23 mouse cellular contexts compared by ENCODE assay signal in genomic region chr13:30576819-30577218, GRCm38 (mm10). TPM values are rescaled to one million over a fixed set of nuclear protein-coding genes. Genes with fewer than 3 reads are reported as not detected.
DNase-seq lines count a peak whose midpoint lies in the region; ATAC-seq and TF ChIP-seq lines count a peak whose summit lies in the region.
"Had no signal": no experiment of that assay in that cellular context is flagged by ENCODE, and none has a peak within 500 bp of the region (broad histone marks: within the 10 kb centered on the region; RNA-seq: fewer than 3 reads in every experiment).

No protein-coding gene starts in this region.

- H3K4me3 ChIP-seq in lung, postnatal 0 days (ENCODE audit: low read depth, low read length), result no peak overlapping the region
- H3K4me3 ChIP-seq in cerebellum, adult 2 months (replicated peaks; ENCODE audit: insufficient read depth, low read depth, low read length), result no peak overlapping the region
- H3K4me3 ChIP-seq: embryonic facial prominence, embryonic 12.5 days; embryonic facial prominence, embryonic 15.5 days; gastrocnemius, adult 2 months; heart, adult 2 months; heart, embryonic 10.5 days; hindbrain, embryonic 12.5 days; hindbrain, embryonic 15.5 days had no signal

- no peaks in the 10 kb centered on the region for H3K36me3 ChIP-seq in lung, postnatal 0 days (ENCODE audit: insufficient read depth, low read length)
- H3K36me3 ChIP-seq: embryonic facial prominence, embryonic 12.5 days; embryonic facial prominence, embryonic 15.5 days; heart, embryonic 10.5 days; hindbrain, embryonic 12.5 days; hindbrain, embryonic 15.5 days had no signal

- DNase-seq in lung, postnatal 25 days (ENCODE audit: low spot score), result peak; percentile 30
- DNase-seq in lung, postnatal 0 days (ENCODE audit: low spot score), result no peak
- no peak for DNase-seq in cerebellum, adult 2 months
- DNase-seq in kidney, adult 9 months, result no peak
- DNase-seq in gastrocnemius, postnatal 25 days, result no peak
- DNase-seq: adrenal gland, adult 2 months; adrenal gland, postnatal 14 days; cerebellum, adult 11 months; cerebellum, adult 9-10 months; cerebellum, postnatal 14 days; forebrain, postnatal 0 days; gastrocnemius, adult 2 months; gastrocnemius, postnatal 14 days; heart, adult 2 months had no signal

- no peak for ATAC-seq in lung, postnatal 0 days
- peak; percentile 54 for ATAC-seq in common myeloid progenitor, adult 5-6 weeks (replicated peaks; ENCODE audit: low read depth, poor library complexity, severe bottlenecking)
- peak; percentile 76 for ATAC-seq in megakaryocyte progenitor cell, adult 5-6 weeks (replicated peaks; ENCODE audit: poor library complexity)
- ATAC-seq: CD4-positive, CD25-positive, alpha-beta regulatory T cell, adult 4 months; forebrain, embryonic 14.5 days; forebrain, postnatal 0 days had no signal

- no peak for TF ChIP-seq CTCF in lung, postnatal 0 days (IDR thresholded peaks at IDR 0.05)
- TF ChIP-seq CTCF in cerebellum, adult 2 months (IDR thresholded peaks at IDR 0.05; ENCODE audit: borderline replicate concordance, insufficient read depth, low read depth, low read length), result no peak

- no peak overlapping the region for H3K9ac ChIP-seq in lung, postnatal 0 days (replicated peaks; ENCODE audit: low read depth)
- H3K9ac ChIP-seq: embryonic facial prominence, embryonic 12.5 days; embryonic facial prominence, embryonic 15.5 days; forebrain, postnatal 0 days; hindbrain, embryonic 12.5 days; hindbrain, embryonic 15.5 days had no signal

- H3K27ac ChIP-seq in lung, postnatal 0 days (ENCODE audit: low read length), result no peak overlapping the region
- no peak overlapping the region for H3K27ac ChIP-seq in cerebellum, adult 2 months (ENCODE audit: insufficient read depth, low read length)
- H3K27ac ChIP-seq: embryonic facial prominence, embryonic 12.5 days; embryonic facial prominence, embryonic 15.5 days; gastrocnemius, adult 2 months; heart, adult 2 months; heart, embryonic 10.5 days; hindbrain, embryonic 12.5 days; hindbrain, embryonic 15.5 days had no signal

- WGBS in lung, postnatal 0 days, result 61% methylated on average over 2 of the region's 2 CpGs
- 62% methylated on average over 2 of the region's 2 CpGs for WGBS in cerebellum, adult 2 months

- no peak overlapping the region for H3K4me2 ChIP-seq in lung, postnatal 0 days (replicated peaks; ENCODE audit: low read depth, low read length)
- H3K4me2 ChIP-seq: embryonic facial prominence, embryonic 12.5 days; embryonic facial prominence, embryonic 15.5 days; hindbrain, embryonic 12.5 days; hindbrain, embryonic 15.5 days had no signal

- no peaks in the 10 kb centered on the region for H3K4me1 ChIP-seq in lung, postnatal 0 days (ENCODE audit: insufficient read depth, low read depth, low read length)
- no peaks in the 10 kb centered on the region for H3K4me1 ChIP-seq in cerebellum, adult 2 months (ENCODE audit: control insufficient read depth, insufficient read depth, low read length)
- H3K4me1 ChIP-seq: embryonic facial prominence, embryonic 12.5 days; embryonic facial prominence, embryonic 15.5 days; heart, embryonic 10.5 days; hindbrain, embryonic 12.5 days; hindbrain, embryonic 15.5 days had no signal

- no peaks in the 10 kb centered on the region for H3K27me3 ChIP-seq in lung, postnatal 0 days (replicated peaks; ENCODE audit: insufficient read depth, low read length)
- no peaks in the 10 kb centered on the region for H3K27me3 ChIP-seq in cerebellum, adult 2 months (ENCODE audit: control insufficient read depth, insufficient read depth, low read length)
- H3K27me3 ChIP-seq: embryonic facial prominence, embryonic 12.5 days; embryonic facial prominence, embryonic 15.5 days; hindbrain, embryonic 12.5 days; hindbrain, embryonic 15.5 days had no signal

- no peak for TF ChIP-seq POLR2A in cerebellum, adult 2 months (IDR thresholded peaks at IDR 0.05; ENCODE audit: borderline replicate concordance, insufficient read depth, low read length)

- H3K9me3 ChIP-seq in lung, postnatal 0 days (ENCODE audit: low read length), result 0 out of 2 replicates have a peak, but pooled peaks cover 4% of the 10 kb centered on the region
- H3K9me3 ChIP-seq: embryonic facial prominence, embryonic 12.5 days; embryonic facial prominence, embryonic 15.5 days; heart, embryonic 10.5 days; hindbrain, embryonic 12.5 days; hindbrain, embryonic 15.5 days had no signal

- no peak for TF ChIP-seq EP300 in lung, postnatal 0 days (IDR thresholded peaks at IDR 0.05)

RNA-seq across cellular contexts. Expression of gene Uqcrfs1, which starts 31.7 kb away (rescaled TPM):
- polyA plus RNA-seq in lung, postnatal 0 days (2015; fragmentation: Nextera tagmentation; extraction: Ambion mirVana), result 169 and 179 TPM in 2 replicates
- 92.1 and 118 TPM in 2 replicates for total RNA-seq in common myeloid progenitor, adult 5-6 weeks (2017)
- total RNA-seq in megakaryocyte progenitor cell, adult 5-6 weeks (2015), result 196 and 211 TPM in 2 replicates
- total RNA-seq in megakaryocyte progenitor cell, adult 5-6 weeks (2017), result 112 and 114 TPM in 2 replicates
- 229 and 242 TPM in 2 replicates for polyA plus RNA-seq in cerebellum, adult 2 months (2012; rRNA removed)
- total RNA-seq in gastrocnemius, postnatal 25 days (2021), result 100 to 1,000 TPM; 580 to 597 TPM
